Comparison of ENCODE assay signal across 17 mouse cellular contexts in genomic region chr10:4618026-4618425, GRCm38 (mm10). TPM values are rescaled to one million over a fixed set of nuclear protein-coding genes. Genes with fewer than 3 reads are reported as not detected.
DNase-seq lines count a peak whose midpoint lies in the region; ATAC-seq and TF ChIP-seq lines count a peak whose summit lies in the region.
"Had no signal": no experiment of that assay in that cellular context is flagged by ENCODE, and none has a peak within 500 bp of the region (broad histone marks: within the 10 kb centered on the region; RNA-seq: fewer than 3 reads in every experiment).

No protein-coding gene starts in this region.

- H3K36me3 ChIP-seq in kidney, postnatal 0 days (ENCODE audit: insufficient read depth, low read length) = no peaks in the 10 kb centered on the region
- no peaks in the 10 kb centered on the region for H3K36me3 ChIP-seq in forebrain, postnatal 0 days (ENCODE audit: insufficient read depth)
- H3K36me3 ChIP-seq: forebrain, embryonic 15.5 days; neural tube, embryonic 15.5 days had no signal

- intact Hi-C loops in gastrocnemius, postnatal 14 days (cut with DNase I; ENCODE audit: low total_unique reads) = no loop called here

- H3K9me3 ChIP-seq in kidney, postnatal 0 days (replicated peaks; ENCODE audit: low read length) = no peaks in the 10 kb centered on the region
- H3K9me3 ChIP-seq in forebrain, postnatal 0 days (ENCODE audit: low read length) = no peaks in the 10 kb centered on the region
- H3K9me3 ChIP-seq: forebrain, embryonic 15.5 days; neural tube, embryonic 15.5 days had no signal

- 38% methylated on average over 2 of the region's 2 CpGs for WGBS in kidney, postnatal 0 days
- WGBS in forebrain, postnatal 0 days = 91% methylated on average over 2 of the region's 2 CpGs

- 0 out of 2 replicates have a peak, but pooled peaks cover 2% of the 10 kb centered on the region for H3K4me1 ChIP-seq in kidney, postnatal 0 days (replicated peaks; ENCODE audit: insufficient read depth, low read length)
- no peaks in the 10 kb centered on the region for H3K4me1 ChIP-seq in forebrain, postnatal 0 days (ENCODE audit: insufficient read depth)
- H3K4me1 ChIP-seq: forebrain, embryonic 15.5 days; neural tube, embryonic 15.5 days had no signal

- no peak overlapping the region for H3K4me2 ChIP-seq in kidney, postnatal 0 days (ENCODE audit: low read length)
- no peak overlapping the region for H3K4me2 ChIP-seq in forebrain, postnatal 0 days (ENCODE audit: low read depth)
- H3K4me2 ChIP-seq: forebrain, embryonic 15.5 days; neural tube, embryonic 15.5 days had no signal

- no peak for ATAC-seq in kidney, postnatal 0 days (replicated peaks; ENCODE audit: low FRiP score, low read depth)
- no peak for ATAC-seq in forebrain, postnatal 0 days
- ATAC-seq: forebrain, embryonic 15.5 days had no signal

- H3K9ac ChIP-seq in kidney, postnatal 0 days (ENCODE audit: low read depth, low read length) = no peak overlapping the region
- H3K9ac ChIP-seq in forebrain, postnatal 0 days = no peak overlapping the region
- H3K9ac ChIP-seq: forebrain, embryonic 15.5 days; liver, embryonic 14.5 days; neural tube, embryonic 15.5 days had no signal

- H3K4me3 ChIP-seq in kidney, postnatal 0 days (replicated peaks; ENCODE audit: low read depth, low read length) = no peak overlapping the region
- H3K4me3 ChIP-seq in forebrain, postnatal 0 days (ENCODE audit: low read depth, low read length) = no peak overlapping the region
- H3K4me3 ChIP-seq: forebrain, embryonic 15.5 days; layer of hippocampus, adult 2 months; left cerebral cortex, adult 2 months; myocyte; neural tube, embryonic 15.5 days had no signal

- DNase-seq in gastrocnemius, adult 18-20 months (ENCODE audit: low spot score) = peak; percentile 24
- DNase-seq in gastrocnemius, postnatal 14 days = no peak
- peak; percentile 66 for DNase-seq in kidney, postnatal 0 days (ENCODE audit: low spot score)
- DNase-seq in kidney, adult 8-10 months = no peak
- DNase-seq in adipocyte (ENCODE audit: low spot score) = peak; percentile 76
- peak; percentile 53 for DNase-seq in lung, postnatal 25 days (ENCODE audit: low spot score)
- no peak for DNase-seq in forebrain, postnatal 0 days
- DNase-seq: cerebellum, adult 11-12 months; cerebellum, postnatal 25 days; midbrain, embryonic 14.5 days; thymus, postnatal 4 days had no signal

- no peak for TF ChIP-seq CTCF in kidney, postnatal 0 days (IDR thresholded peaks at IDR 0.05; ENCODE audit: low read depth)
- TF ChIP-seq CTCF in forebrain, postnatal 0 days (IDR thresholded peaks at IDR 0.05; ENCODE audit: low read depth) = no peak

- H3K27ac ChIP-seq in kidney, postnatal 0 days = no peak overlapping the region
- no peak overlapping the region for H3K27ac ChIP-seq in forebrain, postnatal 0 days (ENCODE audit: low read depth, low read length)
- H3K27ac ChIP-seq: forebrain, embryonic 15.5 days; layer of hippocampus, adult 2 months; left cerebral cortex, adult 2 months; liver, embryonic 14.5 days; neural tube, embryonic 15.5 days had no signal

- no peaks in the 10 kb centered on the region for H3K27me3 ChIP-seq in kidney, postnatal 0 days (ENCODE audit: insufficient read depth, low read length)
- H3K27me3 ChIP-seq in forebrain, postnatal 0 days (ENCODE audit: insufficient read depth, low read length) = no peaks in the 10 kb centered on the region
- H3K27me3 ChIP-seq: forebrain, embryonic 15.5 days; neural tube, embryonic 15.5 days had no signal

RNA-seq across cellular contexts. Expression of gene Esr1, which starts 6.6 kb away (rescaled TPM):
- 10 to 100 TPM; 35.4 to 45.9 TPM for total RNA-seq in gastrocnemius, adult 18-20 months (2021)
- 10 to 100 TPM; 20.8 to 26.0 TPM for total RNA-seq in gastrocnemius, postnatal 14 days (2021)
- 3.3 and 3.7 TPM in 2 replicates for polyA plus RNA-seq in kidney, postnatal 0 days (2015; fragmentation: Nextera tagmentation; extraction: Ambion mirVana)
- 1.3 and 1.8 TPM in 2 replicates for total RNA-seq in forebrain, postnatal 0 days (2014; rRNA removed)
- 0.84 and 1.2 TPM in 2 replicates for polyA plus RNA-seq in forebrain, postnatal 0 days (2015; fragmentation: Nextera tagmentation; extraction: Ambion mirVana)

Comparison
In these comparisons a context has a peak if more than half of its experiments do, and no peak if none do; other contexts are left out.
1. DNase-seq: peak in gastrocnemius, adult 18-20 months (single experiment), kidney, postnatal 0 days (single experiment), adipocyte (single experiment) and lung, postnatal 25 days (single experiment); none in gastrocnemius, postnatal 14 days (single experiment), kidney, adult 8-10 months (0 of 2) and forebrain, postnatal 0 days (single experiment).